Mouse (Mus musculus): ENCODE results near the gene Pou5f2. TPM values are rescaled to one million over a fixed set of nuclear protein-coding genes. Genes with fewer than 3 reads are reported as not detected.
A peak's percentile ranks its signal among the peaks of the same experiment; 100 is the strongest.

Gene Pou5f2
- polyA plus RNA-seq, 1 experiment from 2014 or later: 0.65 TPM

GRCm38 (mm10) chr13:78010176-78010575 is 14.5 kb upstream of the Pou5f2 start:
- ATAC-seq (replicated peaks; ENCODE audit: insufficient number of reproducible peaks, low FRiP score, low TSS enrichment, low read depth): no peak

GRCm38 (mm10) chr13:78032821-78033220 is 8.1 kb downstream of the Pou5f2 start:
- Histone ChIP-seq H3K4me2 (ENCODE audit: low read depth, low read length) (no peak overlapping the region), H3K27ac (replicated peaks; ENCODE audit: low read depth, low read length) (no peak overlapping the region), H3K4me3 (ENCODE audit: low read depth, low read length) (no peak overlapping the region), H3K27me3 (ENCODE audit: control insufficient read depth, insufficient read depth, low read length) (no peaks in the 10 kb centered on the region), H3K36me3 (replicated peaks; ENCODE audit: control insufficient read depth, insufficient read depth, low read depth, low read length) (no peaks in the 10 kb centered on the region), H3K9ac (replicated peaks; ENCODE audit: low read length) (no peak overlapping the region), H3K4me1 (ENCODE audit: control insufficient read depth, insufficient read depth, low read length) (no peaks in the 10 kb centered on the region), H3K9me3 (replicated peaks; ENCODE audit: control insufficient read depth, low read length) (no peaks in the 10 kb centered on the region)
- 26% methylated on average over 1 of the region's 1 CpGs for WGBS
- ATAC-seq (replicated peaks; ENCODE audit: insufficient number of reproducible peaks, low FRiP score, low TSS enrichment, low read depth) (no peak), DNase-seq (ENCODE audit: low spot score) (no peak)

More at GRCm38 (mm10) chr13:78010176-78010575, 14.5 kb upstream of the Pou5f2 start:
- no peak overlapping the region for H3K9ac ChIP-seq (replicated peaks; ENCODE audit: low read length)
- no peaks in the 10 kb centered on the region for H3K4me1 ChIP-seq (ENCODE audit: control insufficient read depth, insufficient read depth, low read length)
- no peaks in the 10 kb centered on the region for H3K27me3 ChIP-seq (ENCODE audit: control insufficient read depth, insufficient read depth, low read length)
- no peak overlapping the region for H3K4me3 ChIP-seq (ENCODE audit: low read depth, low read length)
- H3K4me2 ChIP-seq (ENCODE audit: low read depth, low read length): no peak overlapping the region
- WGBS: 96% methylated on average over 1 of the region's 1 CpGs
- H3K36me3 ChIP-seq (replicated peaks; ENCODE audit: control insufficient read depth, insufficient read depth, low read depth, low read length): no peaks in the 10 kb centered on the region
- no peak for DNase-seq (ENCODE audit: low spot score)
- no peak overlapping the region for H3K27ac ChIP-seq (replicated peaks; ENCODE audit: low read depth, low read length)
- no peaks in the 10 kb centered on the region for H3K9me3 ChIP-seq (replicated peaks; ENCODE audit: control insufficient read depth, low read length)

GRCm38 (mm10) chr13:78037203-78037602 is 12.5 kb downstream of the Pou5f2 start:
- no peaks in the 10 kb centered on the region for H3K4me1 ChIP-seq (ENCODE audit: control insufficient read depth, insufficient read depth, low read length)
- no peak overlapping the region for H3K27ac ChIP-seq (replicated peaks; ENCODE audit: low read depth, low read length)
- no peaks in the 10 kb centered on the region for H3K27me3 ChIP-seq (ENCODE audit: control insufficient read depth, insufficient read depth, low read length)
- H3K4me3 ChIP-seq (ENCODE audit: low read depth, low read length): no peak overlapping the region
- ATAC-seq (replicated peaks; ENCODE audit: insufficient number of reproducible peaks, low FRiP score, low TSS enrichment, low read depth) (no peak), DNase-seq (ENCODE audit: low spot score) (no peak)
- 47% methylated on average over 1 of the region's 1 CpGs for WGBS
- no peak overlapping the region for H3K4me2 ChIP-seq (ENCODE audit: low read depth, low read length)
- H3K9ac ChIP-seq (replicated peaks; ENCODE audit: low read length): no peak overlapping the region
- H3K36me3 ChIP-seq (replicated peaks; ENCODE audit: control insufficient read depth, insufficient read depth, low read depth, low read length): no peaks in the 10 kb centered on the region
- H3K9me3 ChIP-seq (replicated peaks; ENCODE audit: control insufficient read depth, low read length): no peaks in the 10 kb centered on the region

- Histone ChIP-seq H3K27me3 (ENCODE audit: control insufficient read depth, insufficient read depth, low read length) (no peaks in the 10 kb centered on the region), H3K4me3 (ENCODE audit: low read depth, low read length) (no peak overlapping the region), H3K4me2 (ENCODE audit: low read depth, low read length) (no peak overlapping the region), H3K9ac (replicated peaks; ENCODE audit: low read length) (no peak overlapping the region), H3K4me1 (ENCODE audit: control insufficient read depth, insufficient read depth, low read length) (no peaks in the 10 kb centered on the region), H3K9me3 (replicated peaks; ENCODE audit: control insufficient read depth, low read length) (no peaks in the 10 kb centered on the region), H3K27ac (replicated peaks; ENCODE audit: low read depth, low read length) (no peak overlapping the region), H3K36me3 (replicated peaks; ENCODE audit: control insufficient read depth, insufficient read depth, low read depth, low read length) (no peaks in the 10 kb centered on the region)
- DNase-seq (ENCODE audit: low spot score): no peak
- 65% methylated on average over 6 of the region's 6 CpGs for WGBS
- no peak for ATAC-seq (replicated peaks; ENCODE audit: insufficient number of reproducible peaks, low FRiP score, low TSS enrichment, low read depth)
Measured at GRCm38 (mm10) chr13:78043203-78043602, 18.5 kb downstream of the Pou5f2 start.

- no peaks in the 10 kb centered on the region for H3K9me3 ChIP-seq (replicated peaks; ENCODE audit: control insufficient read depth, low read length)
- no peaks in the 10 kb centered on the region for H3K36me3 ChIP-seq (replicated peaks; ENCODE audit: control insufficient read depth, insufficient read depth, low read depth, low read length)
- no peak overlapping the region for H3K4me2 ChIP-seq (ENCODE audit: low read depth, low read length)
- H3K4me1 ChIP-seq (ENCODE audit: control insufficient read depth, insufficient read depth, low read length): no peaks in the 10 kb centered on the region
- H3K4me3 ChIP-seq (ENCODE audit: low read depth, low read length): no peak overlapping the region
- H3K27ac ChIP-seq (replicated peaks; ENCODE audit: low read depth, low read length): no peak overlapping the region
- 15% methylated on average over 5 of the region's 5 CpGs for WGBS
- H3K9ac ChIP-seq (replicated peaks; ENCODE audit: low read length): no peak overlapping the region
- DNase-seq (ENCODE audit: low spot score): peak; percentile 73
- H3K27me3 ChIP-seq (ENCODE audit: control insufficient read depth, insufficient read depth, low read length): no peaks in the 10 kb centered on the region
- ATAC-seq (replicated peaks; ENCODE audit: insufficient number of reproducible peaks, low FRiP score, low TSS enrichment, low read depth): no peak
Measured at GRCm38 (mm10) chr13:78045116-78045515, 20.4 kb downstream of the Pou5f2 start.

Other genes with a start within 250 kb of the Pou5f2 start
- gene Nr2f1, start 174.9 kb downstream of the Pou5f2 start, polyA plus RNA-seq (2014; fragmentation: Nextera tagmentation; extraction: Ambion mirVana): 56.1 and 57.3 TPM in 2 replicates